Mouse (Mus musculus) 3134 (cell line): Measurements from ENCODE around the gene Zbtb39.
"Not testable (repeated sequence)": the region's sequence is repeated elsewhere in the genome, so short reads cannot be mapped to it uniquely, and the experiment has no call there.

ENCODE experiments used
- DNase-seq: peaks from one replicate; pipeline ENCODE4 v3.0.0-alpha.2; 2011; ENCODE audit warnings: low spot score; ENCODE audit not compliant: insufficient read length; ENCODE audit errors: extremely low read depth

Gene Zbtb39

GRCm38 (mm10) chr10:127782321-127782720 lies 43.0 kb downstream of the Zbtb39 start:
- DNase-seq = not testable (repeated sequence)

- DNase-seq = not testable (repeated sequence)
Measured at GRCm38 (mm10) chr10:127785411-127785810, 46.1 kb downstream of the Zbtb39 start.
